In genomic region chr8:11315179-11315943, GRCm38 (mm10) we compare ENCODE assay signal across 13 mouse cellular contexts. TPM values are rescaled to one million over a fixed set of nuclear protein-coding genes. Genes with fewer than 3 reads are reported as not detected.
DNase-seq lines count a peak whose midpoint lies in the region; ATAC-seq and TF ChIP-seq lines count a peak whose summit lies in the region.
"Had no signal": no experiment of that assay in that cellular context is flagged by ENCODE, and none has a peak within 500 bp of the region (broad histone marks: within the 10 kb centered on the region; RNA-seq: fewer than 3 reads in every experiment).

No protein-coding gene starts in this region.

- no peak for ATAC-seq in heart, embryonic 16.5 days (replicated peaks; ENCODE audit: extremely low read depth, insufficient read depth, low FRiP score)
- no peak for ATAC-seq in midbrain, embryonic 15.5 days (replicated peaks)
- ATAC-seq in midbrain, embryonic 14.5 days (ENCODE audit: low FRiP score, low TSS enrichment) = no peak
- ATAC-seq in hindbrain, embryonic 16.5 days = no peak
- ATAC-seq in stomach, postnatal 0 days (ENCODE audit: low FRiP score, low TSS enrichment) = no peak
- ATAC-seq: inflammation-experienced regulatory T-cells, adult 6 months had no signal

- WGBS in heart, embryonic 16.5 days = 62% methylated on average over 16 of the region's 16 CpGs
- 80% methylated on average over 16 of the region's 16 CpGs for WGBS in midbrain, embryonic 15.5 days
- WGBS in midbrain, embryonic 14.5 days = 74% methylated on average over 16 of the region's 16 CpGs
- WGBS in hindbrain, embryonic 16.5 days = 69% methylated on average over 16 of the region's 16 CpGs
- 81% methylated on average over 16 of the region's 16 CpGs for WGBS in stomach, postnatal 0 days

- no peak for DNase-seq in heart, postnatal 10 days
- no peak for DNase-seq in midbrain, embryonic 14.5 days
- no peak for DNase-seq in stomach, postnatal 0 days (ENCODE audit: low spot score)
- DNase-seq in gastrocnemius, postnatal 14 days = no peak
- no peak for DNase-seq in cerebellum, adult 11 months
- DNase-seq: layer of hippocampus, postnatal 36 days; thymus, postnatal 25 days had no signal

- peak overlapping the region; percentile 31 for H3K4me3 ChIP-seq in heart, embryonic 16.5 days (ENCODE audit: low read length)
- no peak overlapping the region for H3K4me3 ChIP-seq in midbrain, embryonic 15.5 days
- no peak overlapping the region for H3K4me3 ChIP-seq in midbrain, embryonic 14.5 days (replicated peaks; ENCODE audit: low read depth, low read length)
- no peak overlapping the region for H3K4me3 ChIP-seq in hindbrain, embryonic 16.5 days (ENCODE audit: low read length)
- H3K4me3 ChIP-seq in stomach, postnatal 0 days (ENCODE audit: low read depth, low read length) = no peak overlapping the region

- no peak for TF ChIP-seq EP300 in stomach, postnatal 0 days (optimal IDR thresholded peaks at IDR 0.05)

- no peaks in the 10 kb centered on the region for H3K27me3 ChIP-seq in heart, embryonic 16.5 days (ENCODE audit: control insufficient read depth, insufficient read depth, low read length)
- peaks cover 26% of the 10 kb centered on the region for H3K27me3 ChIP-seq in midbrain, embryonic 15.5 days (replicated peaks)
- H3K27me3 ChIP-seq in midbrain, embryonic 14.5 days (ENCODE audit: control insufficient read depth, insufficient read depth, low read length) = peaks cover 32% of the 10 kb centered on the region; the same call in 1 of the 2 replicates
- peaks cover 16% of the 10 kb centered on the region for H3K27me3 ChIP-seq in hindbrain, embryonic 16.5 days (replicated peaks; ENCODE audit: control insufficient read depth, insufficient read depth, low read length)
- no peaks in the 10 kb centered on the region for H3K27me3 ChIP-seq in stomach, postnatal 0 days (ENCODE audit: control insufficient read depth, insufficient read depth, low read length)

- peak overlapping the region; percentile 44 for H3K27ac ChIP-seq in heart, embryonic 16.5 days (ENCODE audit: low read length)
- no peak overlapping the region for H3K27ac ChIP-seq in midbrain, embryonic 15.5 days
- no peak overlapping the region for H3K27ac ChIP-seq in midbrain, embryonic 14.5 days (replicated peaks; ENCODE audit: low read depth, low read length)
- H3K27ac ChIP-seq in hindbrain, embryonic 16.5 days (ENCODE audit: low read depth, low read length) = no peak overlapping the region
- H3K27ac ChIP-seq in stomach, postnatal 0 days (replicated peaks) = no peak overlapping the region
- H3K27ac ChIP-seq: macrophage had no signal

- peak overlapping the region; percentile 83 for H3K4me2 ChIP-seq in heart, embryonic 16.5 days (ENCODE audit: low read depth, low read length)
- peak overlapping the region; percentile 8; the same call in 1 of the 2 replicates for H3K4me2 ChIP-seq in midbrain, embryonic 15.5 days
- no peak overlapping the region for H3K4me2 ChIP-seq in midbrain, embryonic 14.5 days (ENCODE audit: low read length)
- peak overlapping the region; percentile 2; the same call in 1 of the 2 replicates for H3K4me2 ChIP-seq in hindbrain, embryonic 16.5 days (ENCODE audit: low read length)
- peak overlapping the region; percentile 83 for H3K4me2 ChIP-seq in stomach, postnatal 0 days (replicated peaks; ENCODE audit: low read depth)

- H3K4me1 ChIP-seq in heart, embryonic 16.5 days (ENCODE audit: control insufficient read depth, insufficient read depth, low read length) = peaks cover 21% of the 10 kb centered on the region
- H3K4me1 ChIP-seq in midbrain, embryonic 15.5 days = peaks cover 26% of the 10 kb centered on the region
- peaks cover 18% of the 10 kb centered on the region for H3K4me1 ChIP-seq in midbrain, embryonic 14.5 days (ENCODE audit: control insufficient read depth, insufficient read depth, low read length)
- H3K4me1 ChIP-seq in hindbrain, embryonic 16.5 days (ENCODE audit: control insufficient read depth, insufficient read depth, low read depth, low read length) = peaks cover 17% of the 10 kb centered on the region
- no peaks in the 10 kb centered on the region for H3K4me1 ChIP-seq in stomach, postnatal 0 days (replicated peaks; ENCODE audit: control insufficient read depth, insufficient read depth)

- H3K9ac ChIP-seq in heart, embryonic 16.5 days (ENCODE audit: low read length) = peak overlapping the region; percentile 28
- no peak overlapping the region for H3K9ac ChIP-seq in midbrain, embryonic 15.5 days
- no peak overlapping the region for H3K9ac ChIP-seq in midbrain, embryonic 14.5 days (replicated peaks; ENCODE audit: low read length)
- no peak overlapping the region for H3K9ac ChIP-seq in hindbrain, embryonic 16.5 days (ENCODE audit: low read depth, low read length)
- no peak overlapping the region for H3K9ac ChIP-seq in stomach, postnatal 0 days (ENCODE audit: low read length)

- no peaks in the 10 kb centered on the region for H3K9me3 ChIP-seq in heart, embryonic 16.5 days (replicated peaks; ENCODE audit: control insufficient read depth, low read length)
- H3K9me3 ChIP-seq in midbrain, embryonic 15.5 days = no peaks in the 10 kb centered on the region
- H3K9me3 ChIP-seq in midbrain, embryonic 14.5 days (ENCODE audit: control insufficient read depth, low read length) = no peaks in the 10 kb centered on the region
- H3K9me3 ChIP-seq in hindbrain, embryonic 16.5 days (ENCODE audit: control insufficient read depth, low read length) = no peaks in the 10 kb centered on the region
- H3K9me3 ChIP-seq in stomach, postnatal 0 days (ENCODE audit: control insufficient read depth, low read length) = no peaks in the 10 kb centered on the region

- intact Hi-C loops in heart, postnatal 10 days (cut with DNase I) = no loop called here
- intact Hi-C loops in gastrocnemius, postnatal 14 days (cut with DNase I; ENCODE audit: low total_unique reads) = no loop called here

- no peak for TF ChIP-seq CTCF in stomach, postnatal 0 days (IDR thresholded peaks at IDR 0.05; ENCODE audit: low read depth)

- H3K36me3 ChIP-seq in heart, embryonic 16.5 days (ENCODE audit: control insufficient read depth, insufficient read depth) = peaks cover 4% of the 10 kb centered on the region; the same call in 1 of the 2 replicates
- no peaks in the 10 kb centered on the region for H3K36me3 ChIP-seq in midbrain, embryonic 15.5 days (replicated peaks)
- no peaks in the 10 kb centered on the region for H3K36me3 ChIP-seq in midbrain, embryonic 14.5 days (ENCODE audit: control insufficient read depth, insufficient read depth, low read length)
- no peaks in the 10 kb centered on the region for H3K36me3 ChIP-seq in hindbrain, embryonic 16.5 days (ENCODE audit: control insufficient read depth, insufficient read depth, low read length)
- no peaks in the 10 kb centered on the region for H3K36me3 ChIP-seq in stomach, postnatal 0 days (ENCODE audit: control insufficient read depth, insufficient read depth, low read length)

RNA-seq across cellular contexts. Expression of gene Col4a1, which starts 2.7 kb away (rescaled TPM):
- polyA plus RNA-seq in heart, embryonic 16.5 days (2015; fragmentation: Nextera tagmentation; extraction: Ambion mirVana) = 213 and 274 TPM in 2 replicates
- total RNA-seq in heart, postnatal 10 days (2021) = 1,000 to 10,000 TPM; 1,260 to 1,378 TPM
- polyA plus RNA-seq in midbrain, embryonic 15.5 days (2015; fragmentation: Nextera tagmentation; extraction: Ambion mirVana) = 90.6 and 102 TPM in 2 replicates
- 38.1 and 123 TPM in 2 replicates for polyA plus RNA-seq in midbrain, embryonic 14.5 days (2014; fragmentation: Nextera tagmentation; extraction: Ambion mirVana)
- polyA plus RNA-seq in hindbrain, embryonic 16.5 days (2015; fragmentation: Nextera tagmentation; extraction: Ambion mirVana) = 68.6 and 105 TPM in 2 replicates
- 96.3 and 99.0 TPM in 2 replicates for polyA plus RNA-seq in stomach, postnatal 0 days (2015; fragmentation: Nextera tagmentation; extraction: Ambion mirVana)
- 100 to 1,000 TPM; 636 to 736 TPM for total RNA-seq in gastrocnemius, postnatal 14 days (2021)
- total RNA-seq: neutrophil, adult 5-6 weeks had no signal

RNA-seq across cellular contexts. Expression of gene Col4a2, which starts 2.8 kb away (rescaled TPM):
- polyA plus RNA-seq in heart, embryonic 16.5 days (2015; fragmentation: Nextera tagmentation; extraction: Ambion mirVana) = 80.1 and 105 TPM in 2 replicates
- total RNA-seq in heart, postnatal 10 days (2021) = 100 to 1,000 TPM; 697 to 713 TPM
- 43.7 and 47.5 TPM in 2 replicates for polyA plus RNA-seq in midbrain, embryonic 15.5 days (2015; fragmentation: Nextera tagmentation; extraction: Ambion mirVana)
- polyA plus RNA-seq in midbrain, embryonic 14.5 days (2014; fragmentation: Nextera tagmentation; extraction: Ambion mirVana) = 15.0 and 40.7 TPM in 2 replicates
- polyA plus RNA-seq in hindbrain, embryonic 16.5 days (2015; fragmentation: Nextera tagmentation; extraction: Ambion mirVana) = 28.9 and 42.5 TPM in 2 replicates
- polyA plus RNA-seq in stomach, postnatal 0 days (2015; fragmentation: Nextera tagmentation; extraction: Ambion mirVana) = 43.4 and 47.2 TPM in 2 replicates
- total RNA-seq in gastrocnemius, postnatal 14 days (2021) = 100 to 1,000 TPM; 297 to 319 TPM
- total RNA-seq: neutrophil, adult 5-6 weeks had no signal
- polyA plus RNA-seq: inflammation-experienced regulatory T-cells, adult 6 months had no signal
